Mouse (Mus musculus) ovary, adult 18-20 months (tissue): ENCODE results near the gene Mmd.

ENCODE experiments used
- DNase-seq: peaks from one replicate; pipeline ENCODE4 v3.0.0; 2022; ENCODE audit warnings: low spot score, mixed read lengths

The Mmd gene

DNA sequence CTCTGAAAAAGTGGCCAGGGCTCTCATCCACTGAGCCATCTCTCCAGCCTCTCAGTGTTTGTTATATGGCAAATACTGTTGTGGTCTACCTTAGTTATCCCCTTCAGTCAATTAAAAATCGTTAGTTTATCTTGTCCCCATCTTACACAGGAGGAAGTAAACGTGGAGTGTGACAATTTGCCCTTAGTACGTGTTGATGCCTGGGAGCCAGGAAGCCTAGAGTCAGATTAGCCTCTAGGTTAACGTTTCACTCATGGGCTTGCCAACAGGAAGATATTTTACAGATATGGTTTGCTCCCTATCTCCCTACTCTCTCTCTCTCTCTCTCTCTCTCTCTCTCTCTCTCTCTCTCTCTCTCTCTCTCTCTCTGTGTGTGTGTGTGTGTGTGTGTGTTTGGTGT is 33.9 kb downstream of the Mmd start:
- no peak for DNase-seq

- no peak for DNase-seq
Measured at GRCm38 (mm10) chr11:90283601-90284000, 34.3 kb downstream of the Mmd start.

GRCm38 (mm10) chr11:90284079-90284478 is 34.8 kb downstream of the Mmd start:
- no peak for DNase-seq

DNA sequence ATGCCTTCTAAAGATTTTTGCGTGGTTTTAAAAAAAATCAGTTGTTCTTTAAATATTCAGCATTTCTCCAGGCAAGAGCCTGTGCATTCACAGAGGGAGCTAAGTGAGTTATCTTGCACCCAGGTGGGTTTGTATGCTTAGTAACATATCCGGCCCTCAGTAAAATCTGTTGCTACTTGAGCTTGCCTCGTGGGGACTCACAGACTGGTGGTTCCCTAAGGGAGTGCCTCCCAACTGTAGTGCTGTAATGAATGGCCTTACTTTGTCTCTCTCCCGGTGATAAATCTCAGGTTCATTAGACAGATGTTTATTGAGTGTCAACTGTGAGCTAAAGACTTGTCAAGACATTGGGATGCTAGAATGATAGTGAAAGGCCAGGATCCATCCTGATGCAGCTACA is 35.4 kb downstream of the Mmd start:
- no peak for DNase-seq

GRCm38 (mm10) chr11:90286550-90287154 is 37.4 kb downstream of the Mmd start:
- no peak for DNase-seq

GRCm38 (mm10) chr11:90291156-90291555 is 41.9 kb downstream of the Mmd start:
- no peak for DNase-seq

DNA sequence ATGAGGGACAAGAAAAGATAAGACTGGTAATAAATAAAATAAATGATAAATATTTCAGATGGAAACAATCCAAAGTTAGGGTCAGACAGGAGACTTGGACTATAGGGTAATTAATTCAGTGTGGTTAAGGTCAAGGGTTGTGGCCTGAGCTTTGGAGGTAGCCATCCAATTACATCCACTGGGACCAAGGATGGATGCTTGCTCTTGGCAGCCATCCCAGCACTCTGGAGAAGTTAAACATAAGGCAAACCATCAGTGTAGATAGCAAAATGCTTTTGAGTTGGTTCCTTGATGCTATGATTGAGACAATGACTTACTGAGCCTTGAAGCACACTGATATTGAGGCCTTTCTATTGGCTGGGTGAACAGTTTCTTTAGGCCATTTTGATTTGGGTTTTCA is 43.5 kb downstream of the Mmd start:
- DNase-seq: no peak

DNA sequence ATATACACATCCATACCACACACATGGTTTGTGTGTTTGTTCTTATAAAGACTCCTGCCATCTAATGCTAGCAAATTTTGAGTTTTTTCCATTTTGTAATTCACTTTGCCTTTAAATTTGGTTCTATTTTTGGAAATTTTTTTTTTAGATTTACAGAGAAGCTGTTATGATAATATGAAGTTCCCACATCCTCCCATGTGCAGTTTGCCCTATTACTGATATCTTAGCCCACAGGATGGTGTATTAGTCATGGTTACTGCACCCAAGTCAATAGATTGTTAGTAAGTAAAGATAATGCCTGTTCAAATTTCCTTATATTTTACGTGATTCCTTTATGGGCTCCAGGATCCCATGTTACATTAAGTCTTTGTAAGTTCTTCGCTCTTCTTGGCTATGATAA is 45.4 kb downstream of the Mmd start:
- no peak for DNase-seq

- DNase-seq: no peak
Measured at GRCm38 (mm10) chr11:90306067-90306466, 56.8 kb downstream of the Mmd start.

- DNase-seq: peak; percentile 8
Measured at GRCm38 (mm10) chr11:90306993-90307392, 57.7 kb downstream of the Mmd start.

DNA sequence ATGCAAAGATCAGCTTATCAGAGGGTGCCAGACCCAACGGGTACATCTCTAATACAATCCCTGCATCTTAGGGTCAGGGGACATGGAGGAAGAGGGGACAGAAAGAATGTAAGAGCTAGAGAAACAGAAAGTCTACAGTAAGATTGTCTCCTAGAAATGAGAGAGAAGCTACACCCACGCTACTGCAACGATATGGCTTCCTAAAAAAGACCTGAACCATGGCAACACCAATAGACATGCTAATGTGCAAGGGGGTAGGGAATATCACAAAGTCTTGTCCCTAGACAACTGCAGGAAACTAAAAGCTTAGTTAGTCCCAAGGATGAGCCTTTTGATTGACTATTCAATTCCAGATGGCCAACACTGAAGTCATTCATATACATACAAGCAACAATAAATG is 65.3 kb downstream of the Mmd start:
- DNase-seq: no peak

DNA sequence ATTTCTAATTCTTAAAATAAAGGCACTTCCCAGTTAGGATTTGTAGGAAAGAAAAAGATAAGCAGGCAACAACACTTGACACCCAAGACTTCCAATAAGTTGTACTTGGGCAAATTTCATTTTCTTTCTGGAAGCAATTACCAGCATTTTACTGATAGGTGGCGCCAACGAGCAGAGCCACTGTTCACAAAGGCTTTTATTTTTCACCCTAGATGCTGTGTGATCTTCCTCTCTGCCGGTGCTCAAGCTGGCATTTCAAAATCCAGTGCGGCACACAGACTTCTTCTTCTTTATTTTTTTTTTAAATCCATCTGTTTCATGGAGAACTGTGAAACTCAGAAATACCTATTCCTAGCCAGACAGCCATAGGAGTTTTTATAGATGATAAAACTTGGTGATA is 68.2 kb downstream of the Mmd start:
- no peak for DNase-seq

DNA sequence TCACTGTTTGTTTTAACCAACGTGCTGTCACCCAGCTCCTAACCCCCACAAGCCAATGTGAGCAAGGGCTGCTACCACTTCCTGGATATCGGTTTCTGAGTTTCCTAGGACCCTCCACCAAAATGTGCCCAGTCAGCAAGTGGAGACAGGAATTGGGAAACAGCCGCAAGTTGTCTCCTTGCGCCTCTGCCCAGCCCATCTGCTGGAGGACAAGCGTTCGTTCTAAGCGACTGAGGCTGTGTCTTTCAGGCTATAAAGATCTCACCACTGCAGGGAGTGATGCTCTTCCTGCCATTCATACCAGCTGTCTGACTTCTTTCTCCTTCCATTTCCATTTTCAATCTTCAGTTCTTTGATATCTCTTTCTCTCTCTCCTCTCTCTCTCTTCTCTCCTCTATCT is 71.7 kb downstream of the Mmd start:
- no peak for DNase-seq

GRCm38 (mm10) chr11:90324597-90324996 is 75.3 kb downstream of the Mmd start:
- DNase-seq: no peak

DNA sequence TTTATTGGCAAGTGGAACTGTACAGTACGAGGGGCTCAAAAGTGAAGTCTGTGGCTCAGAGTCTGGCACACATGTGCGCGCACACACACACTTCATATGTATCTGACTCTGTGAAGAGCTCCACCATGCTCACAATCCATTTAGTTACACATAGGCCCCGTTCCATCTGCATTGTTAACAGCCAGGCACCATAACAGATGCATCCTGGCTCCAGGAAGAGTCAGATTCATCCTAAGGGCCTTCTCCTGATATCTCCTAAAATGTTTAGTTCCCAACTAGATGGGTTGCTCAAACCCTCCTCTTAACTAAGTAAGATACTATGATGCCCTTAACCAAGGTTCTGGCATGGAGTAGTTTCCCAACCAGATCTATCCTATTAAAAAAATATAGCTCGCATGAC is 76.9 kb downstream of the Mmd start:
- DNase-seq: no peak

DNA sequence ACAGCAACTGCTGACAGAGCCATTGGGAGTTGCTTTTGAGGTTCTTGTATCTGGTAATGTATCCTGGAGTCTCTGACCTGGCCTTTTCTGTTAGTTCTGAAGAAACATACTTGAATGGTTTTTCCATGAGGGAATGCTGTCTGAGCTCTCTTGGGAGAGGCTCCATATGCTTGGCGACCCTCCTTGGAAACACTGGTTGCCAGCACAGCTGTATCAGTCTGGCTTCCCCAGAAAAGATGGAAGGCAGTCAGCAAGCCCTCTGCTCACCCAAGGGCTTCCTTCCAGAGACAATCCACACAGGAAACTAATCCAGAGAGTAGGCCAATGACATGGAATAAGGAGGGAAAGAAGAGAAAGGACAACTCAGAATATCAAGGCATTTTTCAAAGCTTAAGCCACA is 77.6 kb downstream of the Mmd start:
- DNase-seq: no peak
